Mouse (Mus musculus) olfactory bulb, adult 2 months (tissue): ENCODE data around the gene Nprl3. TPM values are rescaled to one million over a fixed set of nuclear protein-coding genes. Genes with fewer than 3 reads are reported as not detected.
A peak's percentile ranks its signal among the peaks of the same experiment; 100 is the strongest.

ENCODE experiments used
- H3K27ac ChIP-seq: fragments of 200-500 bp; 2 replicates; pipeline ENCODE4 v1.5.1; 2012; ENCODE audit warnings: low read depth, low read length; ENCODE audit not compliant: insufficient read depth
- H3K4me1 ChIP-seq: fragments of 200-500 bp; 2 replicates; pipeline ENCODE4 v1.6.1; 2012; ENCODE audit warnings: low read length; ENCODE audit not compliant: control insufficient read depth, insufficient read depth
- H3K4me3 ChIP-seq: fragments of 200-500 bp; 2 replicates; pipeline ENCODE4 v1.5.1; 2012; ENCODE audit warnings: mild to moderate bottlenecking, low read depth, low read length, moderate library complexity; ENCODE audit not compliant: insufficient read depth
- CTCF ChIP-seq: fragments of 200-500 bp; IDR thresholded peaks from 2 replicates; pipeline ENCODE4 v1.5.1; 2012; ENCODE audit warnings: low read depth, mild to moderate bottlenecking, low read length, moderate library complexity; ENCODE audit not compliant: insufficient read depth
- POLR2A ChIP-seq: fragments of 200-500 bp; IDR thresholded peaks from 2 replicates; pipeline ENCODE4 v1.6.1; 2012; ENCODE audit warnings: mild to moderate bottlenecking, low read depth, low read length, moderate library complexity; ENCODE audit not compliant: insufficient read depth
- WGBS: fragments of 180-500 bp; shearing (Covaris S2); methylation state at CpG from one replicate; pipeline ENCODE4 v1.1.7; 2018; 5-methylcytosine and 5-hydroxymethylcytosine counted together
- polyA plus RNA-seq: library from polyadenylated mRNA; stranded (reverse); fragments of >200 nt; gene quantifications from 2 replicates; pipeline ENCODE4 v1.2.4, GENCODE M21; 2012; ENCODE audit warnings: low replicate concordance; ENCODE audit not compliant: missing spikeins, insufficient read depth, insufficient read length

Nprl3 gene
- polyA plus RNA-seq, 1 experiment, result not detected

DNA sequence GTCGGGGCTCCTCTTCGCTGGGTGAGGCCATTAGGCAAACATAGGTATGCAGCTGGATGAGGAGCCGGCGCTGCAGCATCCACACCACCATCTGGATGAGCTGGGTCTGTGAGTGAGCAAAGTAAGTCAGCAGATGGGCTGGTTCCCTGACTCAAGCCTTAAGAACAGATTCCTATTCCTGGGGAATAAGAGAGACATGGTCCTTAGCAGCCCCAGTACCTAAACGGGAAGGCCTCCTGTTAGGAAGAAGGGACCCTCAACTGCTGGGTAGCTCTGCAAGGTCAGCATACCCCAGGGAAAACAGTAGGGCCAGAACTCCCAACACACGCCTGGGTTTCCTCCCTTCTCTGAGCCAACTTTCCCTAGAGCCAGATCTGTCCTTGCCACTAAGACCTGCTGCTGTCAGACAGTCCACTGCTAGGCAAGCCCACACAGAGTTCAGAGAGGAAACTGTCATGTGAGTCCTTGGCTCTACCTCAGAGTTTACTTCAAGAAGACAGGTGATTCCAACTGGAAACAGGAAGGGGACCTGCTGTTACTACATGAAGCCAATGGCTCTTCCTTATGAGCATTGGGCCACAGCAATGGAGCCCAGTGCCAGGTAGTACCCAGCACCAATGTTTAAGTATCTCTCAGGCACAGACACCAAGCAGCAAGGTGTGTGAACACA is 32.6 kb downstream of the Nprl3 start:
- TF ChIP-seq CTCF, result no peak
- no peak for TF ChIP-seq POLR2A
- no peak overlapping the region for H3K27ac ChIP-seq
- no peak overlapping the region for H3K4me3 ChIP-seq
- H3K4me1 ChIP-seq, result peaks cover 44% of the 10 kb centered on the region
- WGBS, result 72% methylated on average over 6 of the region's 6 CpGs

- TF ChIP-seq CTCF (no peak), POLR2A (no peak)
- Histone ChIP-seq H3K4me3 (no peak overlapping the region), H3K4me1 (peaks cover 44% of the 10 kb centered on the region), H3K27ac (no peak overlapping the region)
- 73% methylated on average over 3 of the region's 3 CpGs for WGBS
These were observed 33.6 kb downstream of the Nprl3 start for GRCm38 (mm10) chr11:32233895-32234294.

DNA sequence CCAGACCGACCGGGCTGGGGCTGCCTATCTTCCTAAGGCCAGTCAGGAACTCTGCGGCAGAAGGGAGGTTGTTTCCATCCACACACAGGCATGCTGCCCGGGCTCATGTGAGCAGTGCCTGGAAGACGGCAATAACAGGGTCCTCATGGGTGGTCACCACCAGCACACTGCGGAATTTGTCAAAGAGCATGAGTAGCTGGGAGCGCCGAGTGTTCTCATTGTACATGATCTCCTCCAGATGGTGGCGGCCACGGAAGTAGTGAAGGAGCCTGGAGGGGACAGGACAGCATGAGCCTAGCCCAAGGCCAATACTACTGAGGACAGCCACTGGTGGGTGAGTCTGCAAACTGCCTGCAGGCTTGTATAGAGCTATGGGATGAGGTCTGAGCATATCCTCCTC is 34.7 kb downstream of the Nprl3 start:
- TF ChIP-seq CTCF, result no peak
- no peak for TF ChIP-seq POLR2A
- no peak overlapping the region for H3K4me3 ChIP-seq
- H3K27ac ChIP-seq, result no peak overlapping the region
- 83% methylated on average over 10 of the region's 10 CpGs for WGBS
- peaks cover 34% of the 10 kb centered on the region for H3K4me1 ChIP-seq

- Histone ChIP-seq H3K4me3 (no peak overlapping the region), H3K27ac (no peak overlapping the region), H3K4me1 (peaks cover 21% of the 10 kb centered on the region)
- 88% methylated on average over 2 of the region's 2 CpGs for WGBS
- TF ChIP-seq CTCF (no peak), POLR2A (no peak)
These were observed 36.4 kb downstream of the Nprl3 start for GRCm38 (mm10) chr11:32231125-32231524.

GRCm38 (mm10) chr11:32230220-32230619 is 37.3 kb downstream of the Nprl3 start:
- Histone ChIP-seq H3K4me3 (no peak overlapping the region), H3K27ac (no peak overlapping the region), H3K4me1 (peaks cover 21% of the 10 kb centered on the region)
- WGBS, result 72% methylated on average over 4 of the region's 4 CpGs
- TF ChIP-seq CTCF (no peak), POLR2A (no peak)

- H3K4me1 ChIP-seq, result peaks cover 18% of the 10 kb centered on the region
- H3K4me3 ChIP-seq, result no peak overlapping the region
- TF ChIP-seq POLR2A (no peak), CTCF (no peak)
- no peak overlapping the region for H3K27ac ChIP-seq
- 92% methylated on average over 3 of the region's 3 CpGs for WGBS
These were observed 39.1 kb downstream of the Nprl3 start for GRCm38 (mm10) chr11:32228292-32228845.

DNA sequence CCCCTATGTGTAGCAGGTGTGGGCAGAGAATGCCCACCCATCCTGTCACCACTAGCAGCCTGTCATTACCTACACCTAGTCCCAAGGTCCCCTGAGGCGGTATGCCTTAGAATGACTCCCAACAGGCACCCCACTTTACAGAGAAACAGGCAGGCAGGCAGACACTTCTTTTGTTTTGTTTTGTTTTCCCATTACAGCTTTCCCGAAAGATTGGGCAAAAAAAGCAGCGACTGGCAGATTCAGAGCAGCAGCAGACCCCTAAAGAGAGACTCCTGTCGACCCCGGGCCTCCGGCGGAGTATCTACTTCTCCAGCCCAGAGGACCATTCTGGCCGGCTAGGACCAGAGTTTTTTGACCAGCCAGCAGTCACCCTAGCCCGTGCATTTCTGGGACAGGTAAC is 40.0 kb downstream of the Nprl3 start:
- no peak overlapping the region for H3K27ac ChIP-seq
- TF ChIP-seq CTCF (no peak), POLR2A (no peak)
- H3K4me3 ChIP-seq, result no peak overlapping the region
- WGBS, result 79% methylated on average over 9 of the region's 9 CpGs
- peaks cover 21% of the 10 kb centered on the region for H3K4me1 ChIP-seq

- no peak overlapping the region for H3K27ac ChIP-seq
- no peak for TF ChIP-seq POLR2A
- no peak for TF ChIP-seq CTCF
- H3K4me3 ChIP-seq, result peak overlapping the region; percentile 81
- 7% methylated on average over 1 of the region's 1 CpGs for WGBS
- H3K4me1 ChIP-seq, result peaks cover 25% of the 10 kb centered on the region
These were observed 40.5 kb downstream of the Nprl3 start for GRCm38 (mm10) chr11:32227041-32227440.

- WGBS, result 4% methylated on average over 47 of the region's 47 CpGs
- peak within 1 kb of the TSS; percentile 74 for H3K27ac ChIP-seq
- TF ChIP-seq CTCF (no peak), POLR2A (peak; percentile 98)
These were observed 41.2 kb downstream of the Nprl3 start, which contains the start of gene Mpg for GRCm38 (mm10) chr11:32226124-32226871. Mpg (plus strand) TSS chr11:32226505.

More at GRCm38 (mm10) chr11:32226124-32226871, 41.2 kb downstream of the Nprl3 start, which contains the start of gene Mpg:
- Histone ChIP-seq H3K4me3 (peak within 1 kb of the TSS; percentile 81), H3K4me1 (peaks cover 26% of the 10 kb centered on the region)
